Mouse (Mus musculus) CH12.LX (cell line): Measurements from ENCODE around the gene Ppp1cb. TPM values are rescaled to one million over a fixed set of nuclear protein-coding genes. Genes with fewer than 3 reads are reported as not detected.
A peak's percentile ranks its signal among the peaks of the same experiment; 100 is the strongest.

Source experiments
- DNase-seq: peaks from one replicate; pipeline ENCODE4 v3.0.0-alpha.2; 2013; ENCODE audit errors: extremely low read depth
- H3K27ac ChIP-seq: 2 replicates; pipeline ENCODE4 v1.5.1; 2012; ENCODE audit warnings: low read depth, mild to moderate bottlenecking, control low read depth, moderate library complexity; ENCODE audit not compliant: insufficient read depth
- H3K27me3 ChIP-seq: replicated peaks from 2 replicates; pipeline ENCODE3; 2012; ENCODE audit warnings: inconsistent platforms
- H3K36me3 ChIP-seq, 2 experiments: replicated peaks in 1 of 2; 2 replicates each; pipeline versions ENCODE3 to v1.6.1; 2012; ENCODE audit warnings: inconsistent platforms in 1 of 2, low read length in 1 of 2, mild to moderate bottlenecking in 1 of 2, mixed read lengths in 1 of 2, moderate library complexity in 1 of 2; ENCODE audit not compliant: control insufficient read depth in 1 of 2, insufficient read depth in 1 of 2
- H3K4me1 ChIP-seq, 2 experiments: 2 replicates each; pipeline ENCODE4 v1.6.1; 2012; ENCODE audit warnings: inconsistent platforms in 1 of 2, moderate library complexity in 1 of 2; ENCODE audit not compliant: insufficient read depth in 2 of 2, control insufficient read depth in 1 of 2
- H3K4me2 ChIP-seq: 2 replicates; pipeline ENCODE4 v1.6.1; 2012; ENCODE audit warnings: low read depth, mild to moderate bottlenecking, control low read depth; ENCODE audit not compliant: poor library complexity, insufficient read depth, severe bottlenecking
- H3K4me3 ChIP-seq, 3 experiments: fragments of 150-350 bp in 1 of 3; sonication (generic) in 1 of 3; replicated peaks in 1 of 3; 2 replicates each; pipeline versions ENCODE3 to v1.5.1; 2011 to 2012; ENCODE audit warnings: low read depth in 2 of 3, low read length in 2 of 3, mild to moderate bottlenecking in 2 of 3, moderate library complexity in 2 of 3, control low read depth in 1 of 3, improper control_type of control experiment in 1 of 3, inconsistent platforms in 1 of 3, mixed read lengths in 1 of 3; ENCODE audit not compliant: poor library complexity in 1 of 3
- H3K79me2 ChIP-seq: replicated peaks from 2 replicates; pipeline ENCODE4 v1.6.1; 2012; ENCODE audit warnings: mild to moderate bottlenecking, moderate library complexity; ENCODE audit not compliant: control insufficient read depth, poor library complexity, insufficient read depth, severe bottlenecking; ENCODE audit errors: extremely low read depth
- H3K9ac ChIP-seq: 2 replicates; pipeline ENCODE4 v1.6.1; 2012; ENCODE audit warnings: low read depth, mild to moderate bottlenecking, control low read depth, moderate library complexity; ENCODE audit not compliant: insufficient read depth
- H3K9me3 ChIP-seq: replicated peaks from 2 replicates; pipeline ENCODE3; 2012; ENCODE audit warnings: low read length, inconsistent platforms, mixed read lengths
- CHD1 ChIP-seq: IDR thresholded peaks from 2 replicates; pipeline ENCODE4 v1.6.1; 2012; ENCODE audit warnings: low read depth, low read length, improper control_type of control experiment, inconsistent platforms
- CHD2 ChIP-seq: IDR thresholded peaks from 2 replicates; pipeline ENCODE4 v1.6.1; 2011; ENCODE audit warnings: low read length, improper control_type of control experiment
- ELF1 ChIP-seq: IDR thresholded peaks from 2 replicates; pipeline ENCODE4 v1.6.1; 2014; ENCODE audit warnings: low read depth, mild to moderate bottlenecking, inconsistent platforms, low read length, improper control_type of control experiment
- GABPA ChIP-seq: IDR thresholded peaks from 2 replicates; pipeline ENCODE4 v1.6.1; 2012; ENCODE audit warnings: low read depth, low read length, improper control_type of control experiment, inconsistent platforms; ENCODE audit not compliant: insufficient replicate concordance
- JUN ChIP-seq: IDR thresholded peaks from 2 replicates; pipeline ENCODE4 v1.6.1; 2011; ENCODE audit warnings: low read depth, mild to moderate bottlenecking, low read length, improper control_type of control experiment, moderate library complexity; ENCODE audit not compliant: insufficient read depth
- JUND ChIP-seq: conservative IDR thresholded peaks from 2 replicates; pipeline ENCODE4 v1.6.1; 2011; ENCODE audit warnings: low read depth, low read length, improper control_type of control experiment
- KAT2A ChIP-seq: IDR thresholded peaks from 2 replicates; pipeline ENCODE4 v1.6.1; 2012; ENCODE audit warnings: low read length, improper control_type of control experiment, inconsistent platforms; ENCODE audit not compliant: insufficient replicate concordance
- MAX ChIP-seq: IDR thresholded peaks from 2 replicates; pipeline ENCODE4 v1.6.1; 2011; ENCODE audit warnings: low read length, improper control_type of control experiment
- NRF1 ChIP-seq: IDR thresholded peaks from 2 replicates; pipeline ENCODE4 v1.6.1; 2014; ENCODE audit warnings: low read depth, mild to moderate bottlenecking, inconsistent platforms, low read length, improper control_type of control experiment, moderate library complexity
- POLR2A ChIP-seq: IDR thresholded peaks from 2 replicates; pipeline ENCODE4 v1.6.1; 2011; ENCODE audit warnings: low read depth, mild to moderate bottlenecking, improper control_type of control experiment, low read length
- POLR2AphosphoS2 ChIP-seq: IDR thresholded peaks from 2 replicates; pipeline ENCODE4 v1.6.1; 2011; ENCODE audit warnings: low read depth, low read length, improper control_type of control experiment
- RAD21 ChIP-seq: IDR thresholded peaks from 2 replicates; pipeline ENCODE4 v1.6.1; 2011; ENCODE audit warnings: low read depth, mild to moderate bottlenecking, low read length, improper control_type of control experiment, moderate library complexity
- TBP ChIP-seq: conservative IDR thresholded peaks from 2 replicates; pipeline ENCODE4 v1.6.1; 2011; ENCODE audit warnings: low read depth, low read length, improper control_type of control experiment
- ZKSCAN1 ChIP-seq: IDR thresholded peaks from 2 replicates; pipeline ENCODE4 v1.6.1; 2012; ENCODE audit warnings: low read depth, inconsistent platforms, low read length, improper control_type of control experiment, borderline replicate concordance
- ZMIZ1 ChIP-seq: IDR thresholded peaks from 2 replicates; pipeline ENCODE4 v1.6.1; 2012; ENCODE audit warnings: low read depth, mild to moderate bottlenecking, inconsistent platforms, low read length, improper control_type of control experiment
- ZNF384 ChIP-seq: IDR thresholded peaks from 2 replicates; pipeline ENCODE4 v1.6.1; 2012; ENCODE audit warnings: low read depth, low read length, improper control_type of control experiment, inconsistent platforms
- dilution Hi-C: fragments of 300-500 bp; cut with MboI; formaldehyde crosslinking; loops from 2 replicates; pipeline ENCODE4 v1.14.3; 2020; ENCODE audit warnings: low sequenced_read_pairs; ENCODE audit not compliant: extremely low pct_unique_long_range_greater_than_20kb, extremely low pct_ligation_motif_present
- in situ Hi-C: fragments of 300-500 bp; cut with MboI; formaldehyde crosslinking; loops from 3 replicates; pipeline ENCODE4 v1.14.3; 2019; ENCODE audit warnings: low sequenced_read_pairs, low pct_ligation_motif_present, low pct_unique_long_range_greater_than_20kb, mixed read lengths
- polyA plus RNA-seq: library from polyadenylated mRNA; unstranded; fragments of >175 nt; gene quantifications from 2 replicates; pipeline ENCODE4 v1.2.1, GENCODE M21; 2012; ENCODE audit warnings: low read depth; ENCODE audit not compliant: insufficient read length
- total RNA-seq, 2 experiments: library from RNA; depleted of rRNA; stranded (reverse); fragments of 300-350 nt in 1 of 2; fragments of >200 nt in 1 of 2; gene quantifications; 2 replicates each; pipeline ENCODE4 v1.2.3; 2012 to 2014

The Ppp1cb gene
- total and polyA plus RNA-seq, 3 experiments = 45.3 to 194 (median 116) TPM

GRCm38 (mm10) chr5:32460973-32461372 lies 2.3 kb downstream of the Ppp1cb start:
- H3K4me1 ChIP-seq = peaks cover 0 to 30% of the 10 kb centered on the region in 2 experiments; a peak in 2 of 4 replicates
- TF ChIP-seq GABPA (no peak), MAX (no peak), ZKSCAN1 (no peak), JUND (no peak)
- H3K9ac ChIP-seq = peak overlapping the region; percentile 33; the same call in 1 of the 2 replicates
- peak overlapping the region; percentile 62 for H3K4me2 ChIP-seq
- DNase-seq = no peak
- in situ Hi-C loops = no loop called here
- dilution Hi-C loops = no loop called here
- no peak overlapping the region for H3K27ac ChIP-seq
- peaks cover 5% of the 10 kb centered on the region for H3K27me3 ChIP-seq
- H3K4me3 ChIP-seq = peak overlapping the region in 2 of 3 experiments; percentile 17 to 83
- H3K79me2 ChIP-seq = peaks cover 52% of the 10 kb centered on the region
- no peaks in the 10 kb centered on the region for H3K36me3 ChIP-seq
- no peaks in the 10 kb centered on the region for H3K9me3 ChIP-seq

GRCm38 (mm10) chr5:32472332-32473028 lies 13.8 kb downstream of the Ppp1cb start:
- Histone ChIP-seq H3K9ac (no peak overlapping the region), H3K79me2 (peaks cover 56% of the 10 kb centered on the region), H3K4me1 (peaks cover 6 to 21% of the 10 kb centered on the region in 2 experiments), H3K4me3 (no peak overlapping the region), H3K9me3 (no peaks in the 10 kb centered on the region), H3K27ac (no peak overlapping the region), H3K27me3 (no peaks in the 10 kb centered on the region), H3K36me3 (peaks cover 0 to 21% of the 10 kb centered on the region in 2 experiments), H3K4me2 (no peak overlapping the region)
- no peak for TF ChIP-seq KAT2A
- TF ChIP-seq CHD2 = no peak
- TF ChIP-seq JUN = no peak
- TF ChIP-seq TBP = no peak
- TF ChIP-seq RAD21 = no peak
- TF ChIP-seq GABPA = no peak
- TF ChIP-seq NRF1 = no peak
- TF ChIP-seq POLR2AphosphoS2 = no peak
- no peak for TF ChIP-seq ELF1
- TF ChIP-seq POLR2A = no peak
- no peak for TF ChIP-seq ZNF384
- TF ChIP-seq CHD1 = no peak
- TF ChIP-seq ZMIZ1 = no peak
- in situ Hi-C loops = no loop called here
- DNase-seq = no peak
- dilution Hi-C loops = no loop called here
